9 mouse cellular contexts compared by ENCODE assay signal in the genomic region with DNA sequence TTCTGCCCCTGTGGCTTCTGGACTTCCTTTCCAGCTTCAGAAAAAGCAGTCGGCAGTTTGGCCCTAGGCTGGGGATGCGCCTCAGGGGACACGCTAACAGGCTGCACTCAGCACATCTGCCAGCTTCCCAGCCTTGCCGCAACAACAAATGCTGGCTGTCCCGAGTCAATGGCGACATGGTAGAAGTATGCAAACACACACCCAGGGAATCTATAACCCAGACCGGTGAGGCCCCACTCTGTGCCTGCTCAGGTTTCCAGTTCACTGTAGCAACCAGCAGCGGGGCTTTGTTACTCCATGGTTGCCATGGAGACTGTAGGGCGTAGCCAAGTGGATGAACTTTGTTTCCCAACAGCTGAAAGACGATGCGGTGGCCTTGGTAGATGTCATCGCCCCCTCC. TPM values are rescaled to one million over a fixed set of nuclear protein-coding genes. Genes with fewer than 3 reads are reported as not detected.
DNase-seq lines count a peak whose midpoint lies in the region; ATAC-seq and TF ChIP-seq lines count a peak whose summit lies in the region.
"Had no signal": no experiment of that assay in that cellular context is flagged by ENCODE, and none has a peak within 500 bp of the region (broad histone marks: within the 10 kb centered on the region; RNA-seq: fewer than 3 reads in every experiment).

No protein-coding gene starts in this region.

- H3K27ac ChIP-seq in ES-E14 (ENCODE audit: insufficient read depth, low read depth, low read length, poor library complexity, severe bottlenecking), result no peak overlapping the region
- no peak overlapping the region for H3K27ac ChIP-seq in midbrain, postnatal 0 days (ENCODE audit: low read depth, low read length)
- no peak overlapping the region for H3K27ac ChIP-seq in layer of hippocampus, adult 2 months

- H3K9ac ChIP-seq in ES-E14 (ENCODE audit: insufficient read depth, low read depth, low read length, poor library complexity, severe bottlenecking), result no peak overlapping the region
- no peak overlapping the region for H3K9ac ChIP-seq in midbrain, postnatal 0 days (replicated peaks; ENCODE audit: low read length, poor library complexity, severe bottlenecking)

- TF ChIP-seq CTCF in midbrain, postnatal 0 days (IDR thresholded peaks at IDR 0.05), result no peak
- TF ChIP-seq CTCF in layer of hippocampus, adult 2 months (conservative IDR thresholded peaks at IDR 0.05), result no peak

- H3K27me3 ChIP-seq in midbrain, postnatal 0 days (ENCODE audit: insufficient read depth, low read length), result no peaks in the 10 kb centered on the region

- peak; percentile 70 for DNase-seq in ES-E14 (ENCODE audit: low read depth, low spot score)
- DNase-seq in brain, adult 2 months (ENCODE audit: low read depth, low spot score), result peak; percentile 17
- DNase-seq in gastrocnemius, postnatal 4 days (ENCODE audit: low spot score in 2 of 2), result peak; percentile 66 to 87
- DNase-seq in kidney, postnatal 25 days, result peak; percentile 35 to 59
- DNase-seq in midbrain, postnatal 0 days (ENCODE audit: low spot score), result peak; percentile 73
- DNase-seq in layer of hippocampus, adult 2 months (ENCODE audit: low spot score in 2 of 2), result no peak
- no peak for DNase-seq in spleen, postnatal 14 days (ENCODE audit: low spot score in 2 of 2)
- DNase-seq in thymus, postnatal 0 days (ENCODE audit: low spot score), result no peak

- no peak overlapping the region for H3K4me2 ChIP-seq in midbrain, postnatal 0 days (ENCODE audit: low read depth, low read length, poor library complexity, severe bottlenecking)

- H3K9me3 ChIP-seq in ES-E14 (ENCODE audit: control insufficient read depth, insufficient read depth, low read depth, low read length), result no peaks in the 10 kb centered on the region
- H3K9me3 ChIP-seq in midbrain, postnatal 0 days (ENCODE audit: low read length), result no peaks in the 10 kb centered on the region
- H3K9me3 ChIP-seq: megakaryocyte, embryonic 14.5 days had no signal

- H3K4me3 ChIP-seq in ES-E14 (ENCODE audit: insufficient read depth in 1 of 2, low read depth in 1 of 2, low read length in 2 of 2, poor library complexity in 1 of 2, severe bottlenecking in 1 of 2), result no peak overlapping the region
- H3K4me3 ChIP-seq in midbrain, postnatal 0 days (ENCODE audit: low read depth, low read length), result no peak overlapping the region
- no peak overlapping the region for H3K4me3 ChIP-seq in layer of hippocampus, adult 2 months
- H3K4me3 ChIP-seq: megakaryocyte, embryonic 14.5 days had no signal

- peaks cover 0 to 3% of the 10 kb centered on the region in 2 experiments; a peak in 1 of 4 replicates for H3K4me1 ChIP-seq in ES-E14 (ENCODE audit: control insufficient read depth in 2 of 2, insufficient read depth in 2 of 2, low read length in 2 of 2, poor library complexity in 1 of 2)
- H3K4me1 ChIP-seq in midbrain, postnatal 0 days (ENCODE audit: insufficient read depth, low read length), result peaks cover 5% of the 10 kb centered on the region; the same call in 1 of the 2 replicates

- WGBS in midbrain, postnatal 0 days, result 11% methylated on average over 12 of the region's 12 CpGs

- no peaks in the 10 kb centered on the region for H3K36me3 ChIP-seq in ES-E14 (ENCODE audit: control insufficient read depth, insufficient read depth, low read length, poor library complexity, severe bottlenecking)
- peaks cover 14% of the 10 kb centered on the region; the same call in 1 of the 2 replicates for H3K36me3 ChIP-seq in midbrain, postnatal 0 days (ENCODE audit: insufficient read depth, low read length)

- ATAC-seq in midbrain, postnatal 0 days (ENCODE audit: low FRiP score), result peak; percentile 28; the same call in 1 of the 2 replicates

- in situ Hi-C loops in ES-E14 (cut with MboI; ENCODE audit: low sequenced_read_pairs in 2 of 2, unreplicated experiment in 2 of 2), result no loop called here

TF ChIP-seq in ES-E14, 5 proteins besides CTCF, POLR2A, EP300 and RAD21:
- TF ChIP-seq ZC3H11A (IDR thresholded peaks at IDR 0.05; ENCODE audit: borderline replicate concordance, low read depth, low read length) (no peak), CHD2 (IDR thresholded peaks at IDR 0.05; ENCODE audit: low read depth, low read length) (no peak), HCFC1 (IDR thresholded peaks at IDR 0.05; ENCODE audit: borderline replicate concordance, insufficient read depth, low read length) (no peak), MAFK (IDR thresholded peaks at IDR 0.05; ENCODE audit: insufficient read depth, low read depth, low read length) (no peak), ZNF384 (IDR thresholded peaks at IDR 0.05; ENCODE audit: low read depth, low read length) (no peak)

RNA-seq across cellular contexts. Expression of a gene that starts 26.5 kb away (rescaled TPM):
- 7.2 and 9.1 TPM in 2 replicates for total RNA-seq in ES-E14 (2012; rRNA removed)
- total RNA-seq in gastrocnemius, postnatal 4 days (2021), result 10 to 100 TPM; 13.1 to 17.0 TPM
- total RNA-seq in midbrain, postnatal 0 days (2014; rRNA removed), result 27.5 and 29.5 TPM in 2 replicates
- polyA plus RNA-seq in midbrain, postnatal 0 days (2015; fragmentation: Nextera tagmentation; extraction: Ambion mirVana), result 13.5 and 15.6 TPM in 2 replicates
- 10 to 100 TPM; 24.6 to 34.6 TPM for total RNA-seq in layer of hippocampus, adult 2 months (2021)
- polyA plus RNA-seq in thymus, postnatal 0 days (2015; fragmentation: Nextera tagmentation; extraction: Ambion mirVana), result 15.2 TPM in 2 replicates

RNA-seq across cellular contexts. Expression of a gene that starts 34.5 kb away (rescaled TPM):
- 14.9 and 15.1 TPM in 2 replicates for total RNA-seq in ES-E14 (2012; rRNA removed)
- total RNA-seq in gastrocnemius, postnatal 4 days (2021), result 1 to 10 TPM; 4.2 to 4.9 TPM
- 5.8 and 11.3 TPM in 2 replicates for total RNA-seq in midbrain, postnatal 0 days (2014; rRNA removed)
- 3.4 and 4.9 TPM in 2 replicates for polyA plus RNA-seq in midbrain, postnatal 0 days (2015; fragmentation: Nextera tagmentation; extraction: Ambion mirVana)
- 1 to 10 TPM; 8.4 to 8.5 TPM for total RNA-seq in layer of hippocampus, adult 2 months (2021)
- polyA plus RNA-seq in thymus, postnatal 0 days (2015; fragmentation: Nextera tagmentation; extraction: Ambion mirVana), result 6.0 TPM in 2 replicates

Comparison
In these comparisons a context has a peak if more than half of its experiments do, and no peak if none do; other contexts are left out.
1. DNase-seq: peak in ES-E14 (single experiment), brain, adult 2 months (single experiment), gastrocnemius, postnatal 4 days (2 of 2), kidney, postnatal 25 days (2 of 2) and midbrain, postnatal 0 days (single experiment); none in layer of hippocampus, adult 2 months (0 of 2), spleen, postnatal 14 days (0 of 2) and thymus, postnatal 0 days (single experiment).